Mouse (Mus musculus) cerebellum, adult 9-10 months (tissue): ENCODE measurements at regions not wholly inside any gene's neighbourhood (a gene's known extent, or its start where the extent isn't known, plus 50 kb on each side); places are given as distances from the start of the nearest gene placed in this dataset.
"Not testable (repeated sequence)": the region's sequence is repeated elsewhere in the genome, so short reads cannot be mapped to it uniquely, and the experiment has no call there.

Source experiments
- DNase-seq: peaks from one replicate; pipeline ENCODE4 v3.0.0; 2022

DNA sequence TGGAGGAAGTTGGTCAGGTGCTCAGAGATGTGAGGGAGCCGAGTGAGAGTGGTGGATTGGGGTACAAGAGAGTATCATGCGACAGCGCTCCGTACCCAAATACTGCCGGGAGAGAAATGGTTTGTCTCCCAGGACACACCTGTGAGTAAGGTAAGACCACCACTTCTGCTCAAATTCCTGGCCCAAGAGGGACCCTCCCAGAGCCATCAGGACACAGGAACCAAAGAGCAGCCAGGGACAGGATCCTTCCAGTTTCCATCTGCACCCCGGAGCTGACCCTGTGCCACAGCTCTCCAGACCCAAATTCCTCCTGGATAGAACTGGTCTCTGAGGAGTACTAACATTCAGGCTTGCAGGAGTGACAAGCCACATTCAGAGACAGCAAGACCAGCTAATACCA, 185.2 kb upstream of the Peli2 start:
- DNase-seq: no peak

GRCm38 (mm10) chr14:47937081-47937651, 183.5 kb upstream of the Peli2 start:
- DNase-seq: no peak

- no peak for DNase-seq
Observed at GRCm38 (mm10) chr14:47939781-47940590, 180.6 kb upstream of the Peli2 start.

DNA sequence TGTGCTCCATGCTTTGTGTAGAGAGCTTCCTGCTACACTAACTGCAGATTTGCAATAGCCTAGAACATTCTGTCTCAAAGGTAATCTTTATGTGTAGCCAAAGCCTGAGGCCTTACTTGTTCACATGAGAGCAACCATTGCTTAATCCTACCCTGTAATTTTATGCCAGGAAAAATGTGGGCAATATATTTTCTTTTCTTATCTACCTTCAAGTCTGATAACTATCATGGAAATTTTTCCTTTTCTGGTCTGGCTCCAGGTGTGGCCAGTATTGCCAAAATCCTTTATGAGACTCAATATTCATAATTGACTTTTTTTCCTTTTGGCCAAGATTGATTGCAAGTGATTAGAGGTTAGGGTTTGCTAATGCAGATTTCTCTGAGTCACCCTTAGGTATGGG, 178.0 kb upstream of the Peli2 start:
- DNase-seq: no peak

DNA sequence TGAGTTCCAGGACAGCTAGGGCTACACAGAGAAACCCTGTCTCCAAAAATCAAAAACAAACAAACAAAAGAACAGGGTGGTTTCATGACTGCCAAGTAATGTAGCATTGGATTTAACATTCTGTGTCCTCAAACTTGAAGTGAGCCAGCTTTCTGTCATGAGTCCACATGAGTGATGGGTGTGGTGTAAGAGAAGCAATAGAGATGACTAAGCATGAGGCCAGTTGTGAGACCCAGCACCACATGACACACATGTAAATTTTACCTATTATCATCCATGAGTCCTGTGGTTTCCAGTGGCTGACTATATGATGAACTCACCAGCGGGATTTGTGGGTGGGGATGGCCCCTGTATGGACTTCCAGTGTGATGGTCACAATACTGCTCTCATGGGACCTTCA, 176.0 kb upstream of the Peli2 start:
- DNase-seq: no peak

GRCm38 (mm10) chr14:47951041-47951440, 169.6 kb upstream of the Peli2 start:
- no peak for DNase-seq

GRCm38 (mm10) chr14:47958171-47958570, 162.5 kb upstream of the Peli2 start:
- DNase-seq: no peak

- no peak for DNase-seq
Observed at GRCm38 (mm10) chr14:47959366-47960280, 161.0 kb upstream of the Peli2 start.

DNA sequence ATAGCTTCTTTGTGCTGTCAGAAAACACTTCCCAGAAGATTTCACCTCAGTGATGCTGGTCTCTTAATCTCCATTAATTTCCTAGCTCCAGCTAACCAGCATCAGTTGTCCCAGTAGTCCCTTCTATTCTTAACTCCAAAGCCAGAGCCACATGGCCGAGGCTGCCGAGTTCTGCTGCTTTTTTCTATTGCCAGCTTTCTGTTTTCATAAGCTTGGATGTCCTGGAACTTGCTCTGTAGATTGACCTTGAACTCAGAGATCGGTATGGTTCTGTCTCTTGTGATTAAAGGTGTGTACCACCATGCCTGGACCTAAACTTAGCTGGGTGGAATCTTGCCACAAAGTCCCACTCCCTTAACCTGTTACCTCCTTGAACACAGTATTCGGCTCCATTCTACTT, 155.8 kb upstream of the Peli2 start:
- not testable (repeated sequence) for DNase-seq

DNA sequence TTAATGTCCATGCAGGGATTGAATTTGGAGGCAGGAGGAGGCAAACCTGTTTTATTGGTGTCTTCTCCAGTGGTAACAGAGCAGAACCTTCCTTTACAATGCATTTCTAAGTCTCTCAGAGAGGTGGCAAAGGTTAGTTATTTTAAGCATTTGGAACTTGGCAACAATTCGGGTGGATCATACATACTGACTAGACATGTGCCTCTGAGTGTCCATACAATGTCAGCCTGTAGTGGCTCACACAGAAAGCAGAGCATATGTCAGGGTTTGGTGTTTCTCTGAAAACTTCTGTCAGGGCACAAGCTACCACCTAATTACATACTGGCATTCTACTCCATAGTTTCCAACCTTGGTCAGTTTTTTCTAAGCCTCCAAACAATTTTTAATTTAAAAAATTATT, 150.8 kb upstream of the Peli2 start:
- DNase-seq: no peak

GRCm38 (mm10) chr14:47973161-47973560, 147.5 kb upstream of the Peli2 start:
- not testable (repeated sequence) for DNase-seq

GRCm38 (mm10) chr14:47982993-47983740, 137.5 kb upstream of the Peli2 start:
- no peak for DNase-seq

- DNase-seq: no peak
Observed at GRCm38 (mm10) chr14:47986483-47986882, 134.1 kb upstream of the Peli2 start.

DNA sequence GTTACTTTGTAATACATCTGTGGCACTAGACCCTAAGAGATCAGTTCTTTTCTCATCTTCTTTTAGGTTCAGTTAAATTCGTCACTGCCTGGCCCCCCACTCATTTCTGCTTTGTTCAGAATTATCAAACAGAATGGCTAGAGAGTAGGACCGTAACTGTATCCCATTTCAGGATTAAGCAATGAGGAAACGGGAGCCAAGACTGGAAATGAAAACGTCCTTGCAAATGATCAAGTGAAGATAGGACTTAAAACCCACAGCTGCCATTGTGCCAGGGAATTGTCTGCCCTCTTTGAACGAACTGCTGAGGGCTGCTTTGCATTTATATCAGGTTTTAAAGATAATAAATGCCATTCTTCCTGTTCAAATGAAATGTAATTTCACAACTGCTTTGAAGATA, 133.7 kb upstream of the Peli2 start:
- DNase-seq: no peak

DNA sequence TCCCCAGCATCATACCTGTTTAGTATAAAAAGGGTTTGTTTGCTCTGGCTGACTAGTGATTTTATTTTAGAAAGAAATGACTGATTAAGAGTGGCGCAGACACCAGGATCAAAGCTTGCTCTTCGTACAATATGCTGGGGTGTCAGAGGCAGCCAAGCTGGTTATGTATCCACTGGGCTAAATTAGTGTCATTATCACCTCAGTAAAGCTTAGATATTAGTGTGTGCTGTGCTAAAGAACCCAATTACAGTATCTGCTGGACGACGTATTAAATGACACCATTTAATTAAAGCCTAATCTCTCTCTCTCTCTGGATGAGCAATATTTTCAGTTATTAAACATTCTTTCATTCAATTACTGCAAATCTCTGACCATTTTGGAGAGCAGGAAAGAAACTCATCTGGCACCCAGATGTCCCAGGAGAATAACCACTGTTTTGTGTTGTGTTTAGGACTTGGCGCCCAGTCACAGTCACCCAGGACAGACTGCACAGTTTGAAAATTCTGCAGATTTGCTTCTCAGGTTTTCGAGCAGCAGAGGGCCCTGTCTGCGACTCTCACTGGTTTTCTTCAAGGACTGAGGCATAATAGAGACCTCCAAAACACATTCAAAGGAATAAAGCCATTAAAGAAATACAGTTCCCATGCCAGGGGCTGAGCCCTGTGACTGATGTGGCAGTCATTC, 133.1 kb upstream of the Peli2 start:
- no peak for DNase-seq

DNA sequence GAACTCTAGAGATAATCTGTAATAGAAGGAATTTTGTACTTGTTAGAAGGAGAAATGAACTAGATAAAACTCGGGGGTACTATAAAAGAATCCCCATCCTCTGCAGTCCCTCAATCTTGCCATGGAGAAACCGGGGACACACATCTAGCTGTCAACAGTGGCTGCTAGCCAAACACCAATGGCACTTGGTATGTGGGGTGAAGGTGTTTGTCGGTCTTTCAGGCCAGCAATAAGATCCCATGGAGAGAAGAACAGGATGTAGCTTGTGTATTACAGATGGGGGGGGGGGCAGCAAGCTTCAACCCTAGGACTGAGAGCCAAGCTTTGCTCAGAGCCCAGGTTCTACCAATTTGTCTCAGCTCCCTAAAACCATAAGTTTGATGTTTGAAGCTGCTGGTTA, 132.5 kb upstream of the Peli2 start:
- no peak for DNase-seq

- DNase-seq: peak; percentile 20
Observed at GRCm38 (mm10) chr14:47989315-47989714, 131.3 kb upstream of the Peli2 start.

- DNase-seq: no peak
Observed at GRCm38 (mm10) chr14:47990716-47991115, 129.9 kb upstream of the Peli2 start.

DNA sequence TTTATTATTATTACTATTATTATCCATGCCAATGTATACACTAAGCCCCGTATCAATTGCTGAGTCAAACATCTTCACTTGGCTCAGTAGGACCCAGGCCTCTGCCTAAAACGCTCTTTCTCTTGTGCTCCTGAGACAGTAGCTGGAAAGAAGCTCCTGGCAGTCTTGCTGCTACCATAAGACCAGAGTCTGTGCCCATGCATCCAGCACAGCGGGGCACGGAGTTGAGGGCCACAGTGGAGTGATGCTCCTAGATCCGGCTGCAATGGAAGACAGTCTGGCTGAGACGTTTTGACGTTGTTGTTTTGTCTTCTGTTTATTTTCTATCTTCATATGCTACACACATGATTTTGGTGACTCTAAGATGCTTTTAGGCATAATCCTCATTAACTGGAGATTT, 129.1 kb upstream of the Peli2 start:
- DNase-seq: no peak

DNA sequence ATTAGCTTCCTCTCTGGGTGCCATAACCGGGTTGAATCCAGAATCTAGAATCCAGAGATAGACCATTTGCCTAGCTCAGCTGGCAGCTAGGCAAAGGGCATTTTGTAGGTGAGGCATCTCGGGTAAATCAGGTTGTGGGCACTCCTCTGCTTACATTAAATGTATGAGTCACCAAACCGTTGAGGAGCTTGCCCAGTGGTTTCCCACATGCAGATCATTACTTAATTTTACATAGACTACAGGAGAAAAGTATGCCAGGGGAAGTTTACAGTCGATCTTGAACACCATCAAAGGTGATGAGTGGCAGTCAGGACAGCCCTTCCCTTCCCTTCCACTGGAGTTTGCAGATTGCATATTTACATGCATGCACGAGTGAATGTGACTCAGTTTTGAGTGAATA, 128.5 kb upstream of the Peli2 start:
- DNase-seq: no peak

DNA sequence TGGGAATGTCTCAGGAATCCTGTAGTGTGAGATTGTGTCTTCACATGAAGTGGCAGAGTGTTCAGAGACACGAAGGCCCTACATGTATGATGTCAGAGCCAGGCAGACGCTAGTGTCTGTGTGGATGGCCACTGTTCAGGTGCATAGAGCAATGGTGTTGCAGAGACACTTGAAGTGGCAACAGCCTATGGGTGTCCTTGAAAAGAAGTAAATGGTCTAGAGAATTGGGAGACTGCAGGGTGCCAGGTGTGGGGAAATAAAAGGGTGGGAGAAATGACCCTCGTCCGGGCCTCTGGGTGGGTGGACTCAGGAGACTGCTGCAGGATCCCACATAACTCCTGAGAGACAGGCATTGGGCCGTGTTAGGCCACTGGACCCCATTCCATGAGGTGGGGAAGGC, 127.8 kb upstream of the Peli2 start:
- no peak for DNase-seq

- DNase-seq: no peak
Observed at GRCm38 (mm10) chr14:47998936-47999335, 121.7 kb upstream of the Peli2 start.
